Mouse (Mus musculus) liver, embryonic 16.5 days (tissue): ENCODE results near the gene Coq8a. TPM values are rescaled to one million over a fixed set of nuclear protein-coding genes. Genes with fewer than 3 reads are reported as not detected.
A peak's percentile ranks its signal among the peaks of the same experiment; 100 is the strongest.

Experiments
- ATAC-seq: fragments of 200-750 bp; cut with Nextera tagmentation; 2 replicates; pipeline ENCODE4 v1.8.0; 2017; ENCODE audit warnings: low read depth, mild to moderate bottlenecking, moderate number of reproducible peaks, moderate library complexity
- H3K27ac ChIP-seq: fragments of 300-500 bp; sonication (generic); 2 replicates; pipeline ENCODE4 v1.5.1; 2014; ENCODE audit warnings: mild to moderate bottlenecking, low read length
- H3K27me3 ChIP-seq: fragments of 300-500 bp; sonication (generic); 2 replicates; pipeline ENCODE4 v1.6.1; 2014; ENCODE audit warnings: low read depth, low read length, mixed read lengths; ENCODE audit not compliant: control insufficient read depth, insufficient read depth
- H3K36me3 ChIP-seq: fragments of 300-500 bp; sonication (generic); 2 replicates; pipeline ENCODE4 v1.6.1; 2014; ENCODE audit warnings: mild to moderate bottlenecking; ENCODE audit not compliant: control insufficient read depth, insufficient read depth
- H3K4me1 ChIP-seq: fragments of 300-500 bp; sonication (generic); 2 replicates; pipeline ENCODE4 v1.6.1; 2014; ENCODE audit warnings: low read depth, low read length, mixed read lengths; ENCODE audit not compliant: control insufficient read depth
- H3K4me2 ChIP-seq: fragments of 300-500 bp; sonication (generic); 2 replicates; pipeline ENCODE4 v1.6.1; 2014; ENCODE audit warnings: low read depth, low read length, mixed read lengths
- H3K4me3 ChIP-seq: fragments of 300-500 bp; sonication (generic); 2 replicates; pipeline ENCODE4 v1.5.1; 2014; ENCODE audit warnings: low read depth, mild to moderate bottlenecking, low read length
- H3K9ac ChIP-seq: fragments of 300-500 bp; sonication (generic); 2 replicates; pipeline ENCODE4 v1.6.1; 2014; ENCODE audit warnings: low read depth, low read length
- H3K9me3 ChIP-seq: fragments of 300-500 bp; sonication (generic); replicated peaks from 2 replicates; pipeline ENCODE4 v1.6.1; 2016; ENCODE audit warnings: low read length; ENCODE audit not compliant: control insufficient read depth
- WGBS: fragments of 180-500 bp; shearing (Covaris S2); extraction: QIAGEN DNeasy Blood & Tissue Kit; methylation state at CpG from one replicate; pipeline ENCODE4 v1.1.7; 2014; ENCODE audit not compliant: insufficient replicate concordance; 5-methylcytosine and 5-hydroxymethylcytosine counted together
- polyA plus RNA-seq: library from polyadenylated mRNA; unstranded; fragments of >200 nt; fragmentation: Nextera tagmentation; extraction: Ambion mirVana; gene quantifications from 2 replicates; pipeline ENCODE4 v1.2.1, GENCODE M21; 2015

Gene Coq8a
- polyA plus RNA-seq, 1 experiment from 2014 or later, result 43.7 TPM

DNA sequence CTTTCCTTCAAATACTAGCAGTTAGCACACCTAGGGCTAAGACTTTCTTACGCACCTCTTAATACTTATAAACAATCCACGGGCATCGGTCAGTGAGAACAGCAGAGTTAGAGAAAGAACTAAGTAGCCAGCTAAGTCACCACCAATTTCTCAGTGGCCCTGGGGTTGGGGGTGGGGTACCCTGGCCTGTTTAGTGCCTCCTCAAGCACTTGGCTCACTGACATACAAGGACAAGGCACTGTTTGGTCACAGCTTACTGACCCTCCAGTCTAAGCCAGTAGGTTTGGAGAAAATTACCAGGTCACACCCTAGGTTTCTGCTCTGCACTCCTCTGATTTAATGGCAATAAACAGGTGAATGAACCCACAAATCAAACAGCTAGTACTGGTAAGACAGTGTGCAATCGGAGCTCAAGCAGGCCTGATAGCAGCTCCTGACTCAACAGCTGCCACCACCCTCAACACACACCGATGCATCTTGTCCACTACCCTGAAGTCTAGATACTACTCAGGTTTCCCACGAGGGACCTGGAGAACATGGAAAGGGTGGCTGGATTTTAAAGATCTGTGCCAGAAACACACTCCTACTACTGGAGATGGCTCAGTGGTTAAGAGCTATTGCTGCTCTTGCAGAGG lies 15.8 kb downstream of the Coq8a start:
- H3K27me3 ChIP-seq, result no peaks in the 10 kb centered on the region
- ATAC-seq, result no peak
- no peak overlapping the region for H3K4me3 ChIP-seq
- peaks cover 11% of the 10 kb centered on the region for H3K4me1 ChIP-seq
- H3K4me2 ChIP-seq, result peak overlapping the region; percentile 34; the same call in 1 of the 2 replicates
- no peaks in the 10 kb centered on the region for H3K9me3 ChIP-seq
- H3K36me3 ChIP-seq, result no peaks in the 10 kb centered on the region
- 64% methylated on average over 6 of the region's 6 CpGs for WGBS
- no peak overlapping the region for H3K9ac ChIP-seq
- peak overlapping the region; percentile 55; the same call in 1 of the 2 replicates for H3K27ac ChIP-seq

DNA sequence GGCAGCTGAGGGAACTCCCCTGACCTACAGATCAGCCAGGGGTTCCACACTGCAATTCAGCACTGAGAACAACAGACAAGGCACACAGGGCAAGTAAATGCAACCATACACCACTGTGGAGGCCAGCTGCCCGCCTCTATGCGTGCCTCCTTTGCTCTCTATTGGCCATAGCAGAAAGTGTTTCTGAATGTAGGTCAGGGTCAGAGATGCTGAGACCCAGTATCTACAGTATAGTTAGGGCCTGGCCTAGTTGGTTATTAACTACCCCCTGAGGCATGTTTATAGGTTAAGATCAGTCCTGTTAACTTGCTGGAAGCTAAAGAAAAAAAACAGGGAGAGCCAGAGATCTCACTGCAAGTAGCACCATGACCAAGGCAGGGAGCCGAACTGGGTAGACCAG lies 16.7 kb downstream of the Coq8a start:
- Histone ChIP-seq H3K27me3 (no peaks in the 10 kb centered on the region), H3K27ac (peak overlapping the region; percentile 82), H3K4me1 (peaks cover 11% of the 10 kb centered on the region), H3K36me3 (no peaks in the 10 kb centered on the region), H3K9me3 (no peaks in the 10 kb centered on the region), H3K4me2 (peak overlapping the region; percentile 34), H3K4me3 (peak overlapping the region; percentile 5; the same call in 1 of the 2 replicates), H3K9ac (peak overlapping the region; percentile 6; the same call in 1 of the 2 replicates)
- 54% methylated on average over 3 of the region's 3 CpGs for WGBS
- ATAC-seq, result peak; percentile 85

DNA sequence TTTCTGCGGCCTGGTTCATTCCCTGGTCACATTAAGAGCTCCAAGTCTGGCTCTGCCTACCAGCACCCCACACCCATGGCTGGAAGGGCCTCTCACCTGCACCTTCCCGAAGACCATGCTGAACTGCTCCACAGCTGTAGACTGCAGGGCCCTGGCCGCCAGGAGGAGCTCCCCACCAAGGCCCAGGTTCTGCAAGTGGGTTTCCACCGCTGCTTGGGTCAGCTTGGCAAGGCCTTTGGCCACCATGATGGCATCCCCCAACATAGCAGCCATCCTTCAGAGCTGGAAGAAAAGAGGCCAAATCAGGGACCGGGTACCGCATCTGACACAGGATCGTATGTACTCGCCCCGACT lies 17.5 kb downstream of the Coq8a start:
- Histone ChIP-seq H3K27ac (peak overlapping the region; percentile 82), H3K9me3 (no peaks in the 10 kb centered on the region), H3K4me1 (peaks cover 11% of the 10 kb centered on the region)

DNA sequence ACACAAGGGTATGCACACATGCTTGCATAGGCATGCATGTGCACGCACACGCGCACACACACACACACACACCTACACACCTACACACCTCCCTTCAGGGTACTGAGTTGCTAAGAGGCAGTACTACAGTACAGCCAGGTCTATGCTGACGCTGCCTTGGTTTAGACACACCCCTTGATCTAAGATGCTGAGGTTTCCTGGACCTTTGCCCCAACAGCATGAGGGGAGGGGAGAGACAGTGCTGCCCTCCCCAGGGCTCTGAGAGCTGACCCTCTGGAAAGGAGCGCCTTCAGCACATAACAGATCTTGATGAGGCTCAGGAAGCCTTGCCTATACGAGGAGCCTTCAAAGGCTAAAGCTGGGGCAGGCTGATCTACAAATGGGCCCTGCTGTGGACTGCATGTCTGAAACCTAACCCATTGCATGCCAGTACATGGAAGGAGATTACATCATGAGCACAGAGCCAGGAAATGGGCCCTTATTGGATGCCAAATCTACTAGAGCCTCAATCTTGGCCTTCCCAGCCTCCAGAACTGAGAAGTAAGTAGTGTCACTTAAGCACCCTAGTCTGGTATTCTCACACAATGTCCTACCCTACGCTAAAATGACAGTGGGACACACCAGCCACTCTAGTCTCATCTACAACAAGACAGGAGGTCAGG lies 18.0 kb downstream of the Coq8a start:
- Histone ChIP-seq H3K9me3 (no peaks in the 10 kb centered on the region), H3K36me3 (no peaks in the 10 kb centered on the region), H3K9ac (no peak overlapping the region), H3K4me3 (no peak overlapping the region), H3K4me1 (peaks cover 11% of the 10 kb centered on the region), H3K27ac (peak overlapping the region; percentile 82; the same call in 1 of the 2 replicates), H3K4me2 (no peak overlapping the region), H3K27me3 (no peaks in the 10 kb centered on the region)
- WGBS, result 77% methylated on average over 7 of the region's 7 CpGs
- no peak for ATAC-seq

More for the DNA sequence above, 17.5 kb downstream of the Coq8a start:
- no peak for ATAC-seq
- Histone ChIP-seq H3K9ac (no peak overlapping the region), H3K4me3 (no peak overlapping the region), H3K36me3 (no peaks in the 10 kb centered on the region), H3K4me2 (no peak overlapping the region), H3K27me3 (no peaks in the 10 kb centered on the region)
- 75% methylated on average over 9 of the region's 9 CpGs for WGBS

DNA sequence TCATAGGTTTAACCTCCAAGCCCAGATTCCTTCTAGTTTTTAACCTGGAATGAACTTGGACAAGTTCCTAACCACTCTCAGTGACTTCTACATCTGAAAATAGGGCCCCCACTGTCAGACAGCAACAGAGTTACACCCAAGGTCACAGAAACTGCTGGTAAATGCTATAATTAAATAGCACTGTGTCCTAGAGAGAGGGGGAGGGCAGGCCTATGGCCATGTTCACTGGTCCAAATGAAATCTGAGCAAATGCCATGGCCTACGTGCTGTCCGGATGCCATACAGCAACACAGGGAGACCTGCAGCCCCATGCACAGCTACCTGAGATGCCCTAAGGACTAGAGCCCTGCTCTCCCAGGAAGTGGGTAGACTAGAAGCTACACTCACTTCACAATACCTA lies 19.6 kb downstream of the Coq8a start:
- no peaks in the 10 kb centered on the region for H3K36me3 ChIP-seq
- no peak overlapping the region for H3K4me3 ChIP-seq
- H3K9me3 ChIP-seq, result no peaks in the 10 kb centered on the region
- ATAC-seq, result no peak
- H3K4me1 ChIP-seq, result peaks cover 7% of the 10 kb centered on the region
- no peaks in the 10 kb centered on the region for H3K27me3 ChIP-seq
- no peak overlapping the region for H3K4me2 ChIP-seq
- no peak overlapping the region for H3K27ac ChIP-seq
- WGBS, result 78% methylated on average over 2 of the region's 2 CpGs
- no peak overlapping the region for H3K9ac ChIP-seq

DNA sequence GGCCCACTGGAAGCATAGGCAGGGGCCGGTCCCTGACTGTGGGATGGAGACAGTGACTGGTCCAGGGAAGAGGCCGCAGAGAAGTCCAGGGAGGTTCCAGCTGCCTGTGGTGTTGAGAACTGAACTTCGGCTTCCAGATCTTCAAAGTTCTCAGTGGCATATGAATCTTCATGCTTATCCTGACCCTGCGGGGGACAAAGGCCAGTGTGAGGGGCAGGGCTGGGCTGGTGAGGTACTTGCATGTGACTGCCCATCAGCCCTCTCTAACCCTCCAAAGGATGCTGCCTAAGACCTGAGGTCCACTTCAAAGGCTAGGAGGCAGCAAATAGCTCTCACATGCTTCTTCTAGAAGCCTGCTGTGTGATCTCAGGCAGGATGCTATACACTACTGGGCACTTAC lies 20.3 kb downstream of the Coq8a start:
- Histone ChIP-seq H3K27ac (no peak overlapping the region), H3K4me3 (no peak overlapping the region), H3K27me3 (no peaks in the 10 kb centered on the region), H3K4me2 (no peak overlapping the region), H3K9me3 (no peaks in the 10 kb centered on the region), H3K36me3 (no peaks in the 10 kb centered on the region), H3K9ac (no peak overlapping the region), H3K4me1 (peaks cover 4% of the 10 kb centered on the region)
- WGBS, result 77% methylated on average over 4 of the region's 4 CpGs
- ATAC-seq, result no peak

DNA sequence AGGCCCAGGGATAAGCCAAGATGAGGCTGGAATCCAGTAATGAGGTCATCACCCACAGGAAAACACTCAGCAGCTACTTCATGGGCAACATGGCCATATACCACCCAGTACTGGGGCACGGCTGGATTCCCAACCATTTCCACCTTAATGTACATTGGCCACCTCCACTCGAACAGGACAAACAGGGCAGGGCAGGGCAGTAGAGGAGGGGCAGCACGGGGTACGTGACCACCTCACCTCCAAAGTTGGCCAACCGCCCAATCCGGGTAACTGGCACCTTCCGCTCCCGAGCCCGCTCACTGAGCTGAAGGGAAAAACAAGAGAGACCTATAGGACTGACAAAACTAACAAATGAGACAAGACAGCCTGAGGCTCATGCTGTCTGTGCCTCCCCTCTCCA lies 21.1 kb downstream of the Coq8a start:
- H3K27ac ChIP-seq, result no peak overlapping the region
- no peak for ATAC-seq
- H3K4me2 ChIP-seq, result no peak overlapping the region
- no peak overlapping the region for H3K4me3 ChIP-seq
- 81% methylated on average over 9 of the region's 9 CpGs for WGBS
- peaks cover 2% of the 10 kb centered on the region for H3K4me1 ChIP-seq
- H3K9me3 ChIP-seq, result no peaks in the 10 kb centered on the region
- no peaks in the 10 kb centered on the region for H3K36me3 ChIP-seq
- H3K27me3 ChIP-seq, result no peaks in the 10 kb centered on the region
- no peak overlapping the region for H3K9ac ChIP-seq

DNA sequence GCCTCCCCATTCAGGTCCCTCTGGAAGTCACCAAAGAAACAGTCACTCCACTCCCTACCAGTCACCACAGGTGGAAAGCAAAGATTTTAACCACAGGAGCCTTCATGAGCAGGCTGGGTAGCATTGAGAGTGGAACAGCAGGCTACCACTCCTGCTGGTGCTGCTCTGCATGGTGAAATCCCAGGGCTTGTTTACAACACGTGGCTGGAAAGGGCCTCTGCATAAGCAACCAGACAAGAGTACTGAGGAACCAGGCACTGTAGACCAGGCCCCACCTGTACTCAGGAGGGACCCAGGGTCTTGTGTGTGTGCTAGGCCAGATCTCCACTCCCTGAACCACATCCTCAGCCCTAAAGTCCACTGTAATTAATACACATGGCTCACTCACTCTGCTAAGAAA lies 22.6 kb downstream of the Coq8a start:
- WGBS, result 31% methylated on average over 1 of the region's 1 CpGs
- Histone ChIP-seq H3K27ac (no peak overlapping the region), H3K4me2 (no peak overlapping the region), H3K4me1 (peaks cover 2% of the 10 kb centered on the region), H3K27me3 (no peaks in the 10 kb centered on the region), H3K9ac (no peak overlapping the region), H3K36me3 (no peaks in the 10 kb centered on the region), H3K4me3 (no peak overlapping the region), H3K9me3 (no peaks in the 10 kb centered on the region)
- ATAC-seq, result no peak

DNA sequence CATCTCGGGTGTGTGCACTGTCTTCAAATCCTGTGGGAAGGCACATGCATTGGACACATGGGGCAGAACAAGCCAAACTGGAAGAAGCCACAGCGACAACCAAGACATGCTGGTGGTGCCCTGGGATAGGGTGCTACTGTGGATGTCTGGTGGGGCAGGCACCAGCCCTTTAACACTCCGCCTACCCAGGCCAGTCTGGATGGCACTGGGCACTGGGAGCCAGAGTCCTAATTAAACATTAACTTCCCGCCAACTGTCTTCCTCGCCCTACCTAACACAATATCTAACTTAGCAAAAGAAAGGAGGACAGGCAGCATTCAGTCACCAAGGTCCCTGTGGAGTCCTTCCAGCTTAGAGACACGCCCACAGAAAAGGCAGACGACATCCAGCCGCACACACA lies 23.8 kb downstream of the Coq8a start:
- peaks cover 2% of the 10 kb centered on the region for H3K4me1 ChIP-seq
- WGBS, result 53% methylated on average over 8 of the region's 8 CpGs

More for the DNA sequence above, 23.8 kb downstream of the Coq8a start:
- Histone ChIP-seq H3K36me3 (no peaks in the 10 kb centered on the region), H3K9ac (no peak overlapping the region), H3K9me3 (no peaks in the 10 kb centered on the region), H3K4me3 (no peak overlapping the region), H3K27ac (peak overlapping the region; percentile 40; the same call in 1 of the 2 replicates), H3K27me3 (no peaks in the 10 kb centered on the region), H3K4me2 (no peak overlapping the region)
- ATAC-seq, result peak; percentile 17; the same call in 1 of the 2 replicates
